Mouse (Mus musculus) midbrain, postnatal 0 days (tissue): ENCODE measurements at regions not wholly inside any gene's neighbourhood (a gene's known extent, or its start where the extent isn't known, plus 50 kb on each side); places are given as distances from the start of the nearest gene placed in this dataset.

Experiments used
- ATAC-seq: fragments of 200-750 bp; cut with Nextera tagmentation; 2 replicates; pipeline ENCODE4 v1.8.0; 2017; ENCODE audit warnings: moderate number of reproducible peaks, mild to moderate bottlenecking, moderate TSS enrichment, moderate library complexity; ENCODE audit not compliant: low FRiP score
- DNase-seq: peaks from one replicate; pipeline ENCODE4 v3.0.0-alpha.2; 2015; ENCODE audit warnings: low spot score
- H3K27ac ChIP-seq: fragments of 300-500 bp; sonication (generic); 2 replicates; pipeline ENCODE4 v1.5.1; 2014; ENCODE audit warnings: low read depth, mild to moderate bottlenecking, low read length, mixed read lengths
- H3K27me3 ChIP-seq: fragments of 300-500 bp; sonication (generic); 2 replicates; pipeline ENCODE4 v1.6.1; 2014; ENCODE audit warnings: low read length, control low read depth, mixed read lengths; ENCODE audit not compliant: insufficient read depth
- H3K36me3 ChIP-seq: fragments of 300-500 bp; sonication (generic); 2 replicates; pipeline ENCODE4 v1.6.1; 2014; ENCODE audit warnings: low read length, control low read depth, mixed read lengths; ENCODE audit not compliant: insufficient read depth
- H3K4me1 ChIP-seq: fragments of 300-500 bp; sonication (generic); 2 replicates; pipeline ENCODE4 v1.6.1; 2014; ENCODE audit warnings: mild to moderate bottlenecking, control low read depth, antibody characterized with exemption, low read length, mixed read lengths; ENCODE audit not compliant: insufficient read depth
- H3K4me2 ChIP-seq: fragments of 300-500 bp; sonication (generic); 2 replicates; pipeline ENCODE4 v1.6.1; 2014; ENCODE audit warnings: low read depth, mild to moderate bottlenecking, low read length, mixed read lengths; ENCODE audit not compliant: poor library complexity, severe bottlenecking
- H3K4me3 ChIP-seq: fragments of 300-500 bp; sonication (generic); 2 replicates; pipeline ENCODE4 v1.5.1; 2014; ENCODE audit warnings: low read depth, mild to moderate bottlenecking, low read length, moderate library complexity
- H3K9ac ChIP-seq: fragments of 300-500 bp; sonication (generic); replicated peaks from 2 replicates; pipeline ENCODE4 v1.6.1; 2014; ENCODE audit warnings: mild to moderate bottlenecking, low read length, moderate library complexity, mixed read lengths; ENCODE audit not compliant: poor library complexity, severe bottlenecking
- H3K9me3 ChIP-seq: fragments of 300-500 bp; sonication (generic); 2 replicates; pipeline ENCODE4 v1.6.1; 2016; ENCODE audit warnings: low read length, control low read depth
- CTCF ChIP-seq: IDR thresholded peaks from 2 replicates; pipeline ENCODE4 v1.5.1; 2016; ENCODE audit warnings: antibody characterized with exemption, mild to moderate bottlenecking
- WGBS: fragments of 180-500 bp; shearing (Covaris S2); extraction: QIAGEN DNeasy Blood & Tissue Kit; methylation state at CpG from one replicate; pipeline ENCODE4 v1.1.7; 2014; 5-methylcytosine and 5-hydroxymethylcytosine counted together

- H3K27ac ChIP-seq, result no peak overlapping the region
- no peak overlapping the region for H3K4me3 ChIP-seq
- no peaks in the 10 kb centered on the region for H3K27me3 ChIP-seq
- no peak overlapping the region for H3K9ac ChIP-seq
- H3K4me2 ChIP-seq, result no peak overlapping the region
- H3K4me1 ChIP-seq, result no peaks in the 10 kb centered on the region
- DNase-seq (no peak), ATAC-seq (no peak)
- 0 out of 2 replicates have a peak, but pooled peaks cover 4% of the 10 kb centered on the region for H3K9me3 ChIP-seq
- no peak for TF ChIP-seq CTCF
- no peaks in the 10 kb centered on the region for H3K36me3 ChIP-seq
Measured at GRCm38 (mm10) chr1:90706391-90706790, 103.6 kb downstream of the Cops8 start.

GRCm38 (mm10) chr1:90709761-90710160, 107.0 kb downstream of the Cops8 start:
- no peak overlapping the region for H3K4me2 ChIP-seq
- no peak overlapping the region for H3K9ac ChIP-seq
- no peaks in the 10 kb centered on the region for H3K27me3 ChIP-seq
- H3K4me3 ChIP-seq, result no peak overlapping the region
- no peak for ATAC-seq
- TF ChIP-seq CTCF, result no peak
- WGBS, result 77% methylated on average over 3 of the region's 3 CpGs
- no peaks in the 10 kb centered on the region for H3K4me1 ChIP-seq
- no peak for DNase-seq
- no peaks in the 10 kb centered on the region for H3K36me3 ChIP-seq
- no peak overlapping the region for H3K27ac ChIP-seq
- 0 out of 2 replicates have a peak, but pooled peaks cover 4% of the 10 kb centered on the region for H3K9me3 ChIP-seq

- Histone ChIP-seq H3K36me3 (no peaks in the 10 kb centered on the region), H3K27me3 (no peaks in the 10 kb centered on the region), H3K27ac (no peak overlapping the region), H3K4me1 (no peaks in the 10 kb centered on the region), H3K4me3 (no peak overlapping the region), H3K9me3 (0 out of 2 replicates have a peak, but pooled peaks cover 4% of the 10 kb centered on the region), H3K4me2 (no peak overlapping the region), H3K9ac (no peak overlapping the region)
- 92% methylated on average over 3 of the region's 3 CpGs for WGBS
- no peak for TF ChIP-seq CTCF
- DNase-seq (no peak), ATAC-seq (no peak)
Measured at GRCm38 (mm10) chr1:90710566-90710965, 107.8 kb downstream of the Cops8 start.

GRCm38 (mm10) chr1:90711103-90711502, 108.3 kb downstream of the Cops8 start:
- TF ChIP-seq CTCF, result no peak
- DNase-seq (no peak), ATAC-seq (no peak)
- Histone ChIP-seq H3K9me3 (0 out of 2 replicates have a peak, but pooled peaks cover 4% of the 10 kb centered on the region), H3K4me1 (no peaks in the 10 kb centered on the region), H3K4me3 (no peak overlapping the region), H3K27ac (no peak overlapping the region), H3K36me3 (no peaks in the 10 kb centered on the region), H3K27me3 (no peaks in the 10 kb centered on the region), H3K9ac (no peak overlapping the region), H3K4me2 (no peak overlapping the region)
- WGBS, result 85% methylated on average over 8 of the region's 8 CpGs
